Mouse (Mus musculus) testis, postnatal 10 days (tissue): ENCODE measurements around the gene Gga3.
"Not testable (repeated sequence)": the region's sequence is repeated elsewhere in the genome, so short reads cannot be mapped to it uniquely, and the experiment has no call there.

Experiments used
- DNase-seq: peaks from one replicate; pipeline ENCODE4 v3.0.0; 2021; ENCODE audit warnings: low spot score

Gga3 gene

DNA sequence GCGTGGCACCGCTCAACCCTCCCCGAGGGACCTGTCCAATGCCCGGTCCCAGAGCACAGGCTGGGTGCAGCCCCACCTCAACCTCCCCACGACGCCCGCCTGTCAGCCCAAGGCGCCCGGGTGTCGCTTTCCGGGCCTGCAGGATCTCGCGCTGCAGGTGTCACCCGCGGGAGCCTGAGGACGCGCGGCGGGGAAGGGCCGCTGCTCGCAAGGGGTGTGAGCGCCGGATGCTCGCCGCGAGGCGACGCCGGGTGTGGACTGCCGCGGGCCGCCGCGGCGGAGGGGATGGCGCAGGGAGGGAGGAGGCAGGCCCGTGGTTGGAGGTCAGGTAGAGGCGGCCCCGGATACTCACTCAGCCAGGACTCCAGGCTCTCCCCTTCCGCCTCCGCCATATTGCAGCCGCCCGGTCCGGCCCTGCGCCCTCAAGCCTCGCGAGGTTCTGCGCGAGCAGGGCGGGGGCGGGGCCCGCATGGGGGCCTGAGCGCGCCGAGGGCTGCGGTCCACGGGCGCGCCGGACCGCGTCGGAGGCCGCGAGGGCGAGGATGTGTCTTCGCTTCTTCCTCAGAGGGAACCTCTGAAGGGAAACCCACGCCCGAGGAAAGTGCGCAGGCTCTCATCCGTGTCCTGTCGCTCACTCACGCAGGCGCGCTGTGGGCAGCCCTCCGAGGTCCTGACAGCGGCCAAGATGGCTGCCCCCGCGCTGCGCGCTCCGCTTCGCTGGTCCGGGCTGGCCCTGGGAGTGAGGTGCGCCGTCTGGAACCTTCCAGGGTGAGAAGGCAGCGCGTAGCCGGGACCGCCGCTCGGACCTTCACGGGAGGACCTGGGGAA lies at the start of gene Gga3, which contains the start of gene Mrps7:
TSS of gene Gga3 (minus strand) at position 576 of the 828 bp plus-strand sequence.
TSS of gene Mrps7 (plus strand) at position 450 of the 828 bp plus-strand sequence.
- DNase-seq, result peak; percentile 96

DNA sequence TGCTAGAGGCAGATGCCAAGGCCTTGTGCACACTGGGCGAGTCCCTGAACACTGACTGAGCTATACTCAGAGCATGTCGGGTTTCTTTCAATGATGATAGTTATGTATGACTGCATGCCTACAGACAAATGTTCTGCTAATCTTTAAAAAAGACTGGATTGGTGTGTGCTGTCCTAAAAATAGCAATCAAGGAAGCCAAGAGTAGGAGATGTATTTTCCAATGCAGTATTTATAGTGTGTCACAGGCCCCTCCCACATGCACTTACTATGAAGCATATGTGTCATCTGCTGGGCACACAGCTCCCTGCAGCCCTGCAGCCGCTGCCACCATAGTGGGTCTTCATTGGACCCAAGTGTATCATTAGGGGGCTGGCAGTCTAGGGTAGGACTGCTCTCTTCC lies 49.3 kb upstream of the Gga3 start:
- no peak for DNase-seq

DNA sequence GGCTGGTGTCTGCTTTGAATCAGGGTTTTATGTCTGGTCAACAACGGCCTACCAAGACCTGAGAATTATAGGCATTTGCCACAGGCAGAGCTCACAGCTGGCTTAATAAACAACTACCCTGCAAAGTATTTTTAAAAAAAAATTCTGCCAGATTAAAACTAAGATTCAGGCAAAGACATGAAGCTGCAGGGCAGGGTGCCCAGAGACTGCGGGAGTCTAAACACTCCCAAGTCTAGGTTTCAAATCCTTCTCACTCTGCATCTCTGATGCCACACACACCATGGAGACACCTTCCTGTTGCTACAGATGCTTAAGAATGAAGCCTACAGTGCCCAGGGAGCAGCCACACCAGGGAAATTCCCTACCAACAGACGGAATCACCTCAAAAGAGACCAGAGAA lies 47.8 kb upstream of the Gga3 start:
- DNase-seq, result no peak

DNA sequence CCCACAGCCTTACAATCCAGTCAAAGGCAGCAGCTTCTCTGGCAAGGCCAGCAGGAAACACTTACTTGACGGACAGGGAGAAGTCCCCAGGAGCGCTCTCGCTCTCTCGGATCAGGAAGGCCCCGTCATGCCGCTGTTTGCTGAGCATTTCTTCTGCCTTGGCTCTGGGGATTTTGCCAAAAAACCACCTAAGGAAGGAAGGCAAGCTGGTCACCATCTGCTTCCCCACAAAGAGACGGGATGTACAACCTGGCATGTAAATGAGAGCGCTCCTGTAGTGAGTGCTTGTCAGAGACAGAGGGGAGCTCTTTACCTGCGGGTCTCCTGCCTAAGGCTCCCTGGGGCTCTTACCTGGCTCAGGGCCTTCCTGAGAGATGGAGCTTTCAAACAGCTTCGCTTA lies 45.9 kb upstream of the Gga3 start:
- DNase-seq, result no peak

DNA sequence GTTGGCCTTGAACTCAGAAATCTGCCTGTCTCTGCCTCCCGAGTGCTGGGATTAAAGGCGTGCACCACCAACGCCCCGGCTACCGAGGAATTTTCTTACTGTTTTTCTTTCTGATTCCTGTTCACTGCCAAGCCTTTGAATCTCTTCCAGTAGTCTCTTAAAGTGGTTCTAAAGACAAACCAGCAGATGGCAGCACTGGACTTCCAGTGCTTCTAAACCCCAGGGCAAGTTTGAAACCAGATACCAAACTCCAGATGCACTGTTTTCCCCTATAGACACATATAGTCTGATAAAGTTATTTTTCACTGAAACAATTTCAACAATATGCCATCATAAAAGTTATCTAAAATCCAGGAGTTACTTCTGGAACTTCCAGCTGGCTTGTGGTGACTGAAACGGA lies 43.6 kb upstream of the Gga3 start:
- DNase-seq, result peak; percentile 73

DNA sequence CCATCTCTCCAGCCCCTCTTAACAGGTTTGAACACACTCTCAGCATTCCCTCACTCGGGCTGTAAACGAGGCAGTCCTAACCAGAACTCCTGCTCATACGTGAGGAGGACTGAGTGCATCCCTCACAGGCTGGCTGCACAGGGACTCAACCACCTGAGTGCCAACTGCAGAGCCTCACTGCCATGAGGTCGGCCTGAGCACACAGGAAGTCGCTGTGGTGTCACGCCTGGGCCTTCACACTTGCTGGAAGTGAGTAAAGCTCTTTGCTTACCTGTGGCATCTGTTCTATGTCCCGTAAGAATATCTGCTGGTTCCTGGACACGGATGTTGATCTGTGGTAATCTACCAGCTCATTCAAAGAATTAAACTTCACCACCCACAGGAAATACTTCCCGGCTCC lies 42.6 kb upstream of the Gga3 start:
- DNase-seq, result no peak

GRCm38 (mm10) chr11:115645498-115645897 lies 41.6 kb upstream of the Gga3 start:
- DNase-seq, result not testable (repeated sequence)

DNA sequence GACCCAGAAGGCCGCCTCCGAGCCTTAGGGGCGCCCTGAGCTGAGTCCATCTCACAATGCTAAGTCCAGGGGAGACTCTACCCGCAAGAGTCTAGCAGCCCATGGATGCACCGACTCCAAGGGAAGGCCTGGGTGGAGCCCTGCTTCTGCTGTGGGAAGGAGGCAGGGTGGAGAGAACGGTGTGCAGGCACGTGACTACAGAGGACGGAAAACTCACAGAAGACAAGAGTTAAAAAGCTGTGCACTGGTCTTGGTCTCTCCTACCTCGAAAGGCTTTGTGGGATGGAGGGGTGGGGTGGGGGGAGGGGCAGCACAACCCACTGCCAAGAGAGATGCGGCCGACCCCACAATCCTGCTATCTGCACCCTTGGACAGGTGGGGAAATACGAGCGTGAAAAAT lies 40.5 kb upstream of the Gga3 start:
- DNase-seq, result no peak

DNA sequence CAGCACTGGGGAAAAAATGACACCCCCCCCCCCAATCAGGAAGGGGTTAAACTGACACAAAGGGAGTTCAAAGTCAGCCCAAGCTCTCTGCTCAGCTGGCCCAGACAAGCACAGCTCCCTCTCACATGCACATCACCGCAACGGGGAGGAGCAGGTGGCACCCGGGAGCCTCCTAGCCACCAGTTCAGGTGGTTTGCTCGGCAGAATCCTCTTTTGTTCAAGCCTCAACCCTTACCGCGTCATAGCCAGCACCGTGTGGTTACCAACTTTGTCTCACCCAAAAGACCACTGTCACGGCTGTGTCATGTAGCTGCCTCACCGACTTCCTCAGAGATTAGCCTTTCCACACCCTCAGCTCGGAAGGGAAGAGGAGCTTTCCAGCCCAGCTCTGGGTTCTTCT lies 39.4 kb upstream of the Gga3 start:
- DNase-seq, result no peak

GRCm38 (mm10) chr11:115642705-115643104 lies 38.9 kb upstream of the Gga3 start:
- no peak for DNase-seq

- no peak for DNase-seq
Measured at GRCm38 (mm10) chr11:115641664-115642036, 37.8 kb upstream of the Gga3 start.

DNA sequence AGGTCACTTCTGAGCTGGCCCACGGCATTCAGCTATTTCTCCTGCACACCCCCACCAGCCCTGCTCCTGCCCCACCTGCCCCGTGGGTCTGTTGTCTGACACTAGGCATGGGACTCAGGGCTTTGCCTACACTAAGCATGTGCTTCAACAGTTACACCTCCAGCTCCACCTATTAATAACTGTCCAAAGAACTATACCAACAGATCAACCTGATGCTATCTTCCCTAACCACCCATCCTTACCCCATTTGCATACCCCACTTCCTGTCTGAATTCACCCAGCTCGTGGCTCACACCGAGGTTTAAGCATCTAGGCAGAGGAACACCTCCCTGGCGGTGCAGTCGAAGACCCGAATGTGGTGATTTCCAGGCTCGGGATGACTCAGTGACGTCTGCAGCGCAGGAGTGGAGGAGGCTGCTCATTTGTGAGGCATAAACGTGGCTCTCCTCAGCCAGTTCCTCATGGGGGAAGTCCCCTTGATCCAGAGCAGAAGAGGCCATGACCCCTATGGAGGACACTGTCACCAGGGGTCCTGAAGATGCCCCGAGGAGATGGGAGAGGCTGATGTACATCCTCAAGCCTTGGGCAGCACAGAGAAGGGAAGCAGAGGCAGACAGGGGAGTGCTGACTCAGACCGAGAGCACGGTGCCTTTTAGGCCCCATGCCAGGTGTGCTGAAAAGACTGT lies 37.3 kb upstream of the Gga3 start:
- no peak for DNase-seq

DNA sequence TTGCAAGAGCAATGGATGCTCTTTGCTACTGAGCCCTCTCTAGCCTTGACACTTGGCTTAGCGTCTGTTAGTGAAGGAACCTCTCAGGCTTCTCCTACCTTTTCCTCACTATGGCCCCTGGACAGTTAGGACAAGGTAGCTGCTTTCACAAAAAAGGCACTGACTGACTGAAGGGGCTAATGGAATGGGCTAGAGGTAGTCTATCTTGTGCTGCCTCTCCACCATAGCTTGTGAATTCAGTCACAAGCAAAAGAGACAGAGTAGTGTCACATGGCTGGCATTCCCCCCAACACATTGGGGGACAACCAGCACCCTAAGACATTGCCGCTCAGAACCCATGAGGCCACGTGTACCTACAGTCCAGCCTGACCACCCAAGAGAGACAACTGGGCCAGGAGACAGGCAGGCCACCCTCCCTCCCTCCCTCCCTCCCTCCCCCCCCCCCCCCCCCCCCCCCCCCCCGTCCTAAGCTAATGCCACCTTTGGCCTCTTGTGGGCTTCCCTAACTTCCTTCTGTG lies 36.5 kb upstream of the Gga3 start:
- no peak for DNase-seq

GRCm38 (mm10) chr11:115639540-115639939 lies 35.7 kb upstream of the Gga3 start:
- no peak for DNase-seq

- no peak for DNase-seq
Measured at GRCm38 (mm10) chr11:115638498-115639409, 34.9 kb upstream of the Gga3 start.

GRCm38 (mm10) chr11:115636960-115637359 lies 33.1 kb upstream of the Gga3 start:
- DNase-seq, result no peak

- DNase-seq, result no peak
Measured at GRCm38 (mm10) chr11:115635484-115635883, 31.6 kb upstream of the Gga3 start.

DNA sequence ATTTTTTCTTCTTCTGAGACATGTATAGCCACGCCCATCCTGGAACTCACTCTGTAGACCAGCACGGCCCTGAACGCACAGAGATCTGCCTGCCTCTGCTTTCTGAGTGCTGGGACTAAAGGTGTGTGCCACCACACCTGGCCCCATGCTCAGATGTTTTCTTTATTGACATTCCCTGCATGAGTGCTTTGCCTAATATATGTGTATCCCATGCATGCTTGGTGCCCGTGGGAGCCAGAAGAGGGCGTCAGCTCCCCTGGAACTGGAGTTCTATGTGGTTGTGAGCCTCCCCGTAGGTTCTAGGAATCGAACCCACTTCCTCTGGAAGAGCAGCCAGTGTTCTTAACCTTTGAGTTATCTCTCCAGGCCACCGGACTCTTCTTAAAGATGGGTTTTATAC lies 31.2 kb upstream of the Gga3 start:
- no peak for DNase-seq

DNA sequence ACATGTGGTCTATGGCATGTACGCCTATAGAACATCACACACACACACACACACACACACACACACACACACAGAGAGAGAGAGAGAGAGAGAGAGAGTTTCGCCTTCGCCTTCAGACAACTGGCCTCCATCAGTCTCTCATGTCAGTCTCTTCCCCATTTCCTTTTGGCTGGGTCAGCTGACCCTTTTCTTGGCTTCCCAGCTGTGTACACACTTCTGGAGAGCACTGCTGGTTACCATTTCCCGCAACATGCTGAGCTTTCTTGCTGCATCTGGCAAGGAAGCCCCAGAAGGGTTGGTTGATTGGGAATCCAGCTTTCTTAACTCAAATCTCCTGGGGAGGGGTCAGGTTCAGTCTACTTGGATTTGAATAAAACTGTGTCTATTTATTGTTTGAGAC lies 30.3 kb upstream of the Gga3 start:
- no peak for DNase-seq

- DNase-seq, result no peak
Measured at GRCm38 (mm10) chr11:115632862-115633261, 29.0 kb upstream of the Gga3 start.

GRCm38 (mm10) chr11:115632247-115632646 lies 28.4 kb upstream of the Gga3 start:
- DNase-seq, result no peak

DNA sequence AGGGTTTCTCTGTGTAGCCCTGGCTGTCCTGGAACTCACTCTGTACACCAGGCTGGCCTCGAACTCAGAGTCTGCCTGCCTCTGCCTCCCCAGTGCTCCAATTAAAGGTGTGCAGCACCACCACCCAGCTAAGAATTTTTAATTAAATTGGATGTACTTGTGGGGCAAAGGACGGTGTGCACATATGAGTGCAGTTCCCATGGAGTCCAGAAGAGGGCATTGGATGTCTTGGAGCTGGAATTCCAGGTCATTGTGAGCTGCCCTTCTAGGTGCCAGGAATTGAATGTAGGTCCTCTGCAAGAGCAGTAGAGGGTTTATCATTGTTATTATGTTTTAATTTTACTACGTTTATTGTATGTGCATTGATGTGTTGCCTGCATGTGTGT lies 27.6 kb upstream of the Gga3 start:
- DNase-seq, result no peak
